Mouse (Mus musculus) kidney, adult 2 months (tissue): ENCODE measurements at regions not wholly inside any gene's neighbourhood (a gene's known extent, or its start where the extent isn't known, plus 50 kb on each side); places are given as distances from the start of the nearest gene placed in this dataset.
A peak's percentile ranks its signal among the peaks of the same experiment; 100 is the strongest.

Source experiments
- DNase-seq: peaks from one replicate; pipeline ENCODE4 v3.0.0; 2021
- H3K27ac ChIP-seq: fragments of 200-500 bp; 2 replicates; pipeline ENCODE4 v1.5.1; 2012; ENCODE audit warnings: low read depth, low read length, control low read depth, inconsistent platforms; ENCODE audit not compliant: insufficient read depth
- H3K27me3 ChIP-seq: fragments of 200-500 bp; replicated peaks from 2 replicates; pipeline ENCODE4 v1.6.1; 2012; ENCODE audit warnings: mild to moderate bottlenecking, moderate library complexity, low read length, inconsistent platforms; ENCODE audit not compliant: control insufficient read depth, insufficient read depth
- H3K36me3 ChIP-seq: fragments of 200-500 bp; 2 replicates; pipeline ENCODE4 v1.6.1; 2012; ENCODE audit warnings: mild to moderate bottlenecking, moderate library complexity, low read length, inconsistent platforms; ENCODE audit not compliant: control insufficient read depth, insufficient read depth
- H3K4me1 ChIP-seq: fragments of 200-500 bp; 2 replicates; pipeline ENCODE4 v1.6.1; 2011; ENCODE audit warnings: low read length; ENCODE audit not compliant: control insufficient read depth, insufficient read depth
- H3K4me3 ChIP-seq: fragments of 200-500 bp; 2 replicates; pipeline ENCODE4 v1.5.1; 2011; ENCODE audit warnings: mild to moderate bottlenecking, low read depth, low read length, control low read depth; ENCODE audit not compliant: insufficient read depth
- CTCF ChIP-seq: fragments of 200-500 bp; conservative IDR thresholded peaks from 2 replicates; pipeline ENCODE4 v1.5.1; 2011; ENCODE audit warnings: low read depth, mild to moderate bottlenecking, control low read depth, low read length, moderate library complexity, mixed read lengths; ENCODE audit not compliant: insufficient read depth, insufficient read length
- POLR2A ChIP-seq: fragments of 200-500 bp; IDR thresholded peaks from one replicate; pipeline ENCODE4 v1.6.1; 2011; ENCODE audit warnings: low read depth, low read length, control low read depth
- WGBS: fragments of 180-500 bp; shearing (Covaris S2); methylation state at CpG from one replicate; pipeline ENCODE4 v1.1.7; 2018; 5-methylcytosine and 5-hydroxymethylcytosine counted together

- Histone ChIP-seq H3K27ac (no peak overlapping the region), H3K36me3 (no peaks in the 10 kb centered on the region), H3K4me1 (no peaks in the 10 kb centered on the region), H3K4me3 (no peak overlapping the region), H3K27me3 (no peaks in the 10 kb centered on the region)
- WGBS, result 49% methylated on average over 5 of the region's 5 CpGs
- no peak for TF ChIP-seq CTCF
- no peak for TF ChIP-seq POLR2A
- DNase-seq, result no peak
These were observed 78.0 kb upstream of the Oxgr1 start for GRCm38 (mm10) chr14:120120261-120120660.

- TF ChIP-seq POLR2A (no peak), CTCF (no peak)
- H3K4me1 ChIP-seq, result no peaks in the 10 kb centered on the region
- H3K4me3 ChIP-seq, result no peak overlapping the region
- H3K36me3 ChIP-seq, result no peaks in the 10 kb centered on the region
- no peak overlapping the region for H3K27ac ChIP-seq
- WGBS, result 91% methylated on average over 5 of the region's 5 CpGs
- H3K27me3 ChIP-seq, result no peaks in the 10 kb centered on the region
- DNase-seq, result no peak
These were observed 83.1 kb upstream of the Oxgr1 start for GRCm38 (mm10) chr14:120125315-120125714.

GRCm38 (mm10) chr14:120127481-120127880, 85.2 kb upstream of the Oxgr1 start:
- H3K4me3 ChIP-seq, result no peak overlapping the region
- no peaks in the 10 kb centered on the region for H3K27me3 ChIP-seq
- no peaks in the 10 kb centered on the region for H3K36me3 ChIP-seq
- no peaks in the 10 kb centered on the region for H3K4me1 ChIP-seq
- no peak overlapping the region for H3K27ac ChIP-seq
- TF ChIP-seq CTCF (no peak), POLR2A (no peak)
- 73% methylated on average over 5 of the region's 5 CpGs for WGBS
- no peak for DNase-seq

- WGBS, result 92% methylated on average over 6 of the region's 6 CpGs
- DNase-seq, result no peak
- Histone ChIP-seq H3K36me3 (no peaks in the 10 kb centered on the region), H3K4me1 (no peaks in the 10 kb centered on the region), H3K27me3 (no peaks in the 10 kb centered on the region), H3K4me3 (no peak overlapping the region), H3K27ac (no peak overlapping the region)
- TF ChIP-seq POLR2A (no peak), CTCF (no peak)
These were observed 92.2 kb upstream of the Oxgr1 start for GRCm38 (mm10) chr14:120134346-120135008.

GRCm38 (mm10) chr14:120135198-120135597, 93.0 kb upstream of the Oxgr1 start:
- Histone ChIP-seq H3K4me1 (no peaks in the 10 kb centered on the region), H3K27ac (no peak overlapping the region), H3K4me3 (no peak overlapping the region), H3K27me3 (no peaks in the 10 kb centered on the region), H3K36me3 (no peaks in the 10 kb centered on the region)
- DNase-seq, result no peak
- 60% methylated on average over 5 of the region's 5 CpGs for WGBS
- TF ChIP-seq CTCF, result no peak

- H3K4me1 ChIP-seq, result no peaks in the 10 kb centered on the region
- no peaks in the 10 kb centered on the region for H3K36me3 ChIP-seq
- no peak overlapping the region for H3K27ac ChIP-seq
- TF ChIP-seq CTCF (no peak), POLR2A (no peak)
- H3K4me3 ChIP-seq, result no peak overlapping the region
- no peak for DNase-seq
- 93% methylated on average over 8 of the region's 8 CpGs for WGBS
- no peaks in the 10 kb centered on the region for H3K27me3 ChIP-seq
These were observed 94.5 kb upstream of the Oxgr1 start for GRCm38 (mm10) chr14:120136736-120137135.

GRCm38 (mm10) chr14:120137680-120138136, 95.5 kb upstream of the Oxgr1 start:
- 1% methylated on average over 21 of the region's 21 CpGs for WGBS
- Histone ChIP-seq H3K27ac (peak overlapping the region; percentile 66), H3K4me1 (no peaks in the 10 kb centered on the region)

More at GRCm38 (mm10) chr14:120137680-120138136, 95.5 kb upstream of the Oxgr1 start:
- H3K27me3 ChIP-seq, result no peaks in the 10 kb centered on the region
- H3K4me3 ChIP-seq, result peak overlapping the region; percentile 24; the same call in 1 of the 2 replicates
- DNase-seq, result peak; percentile 94
- no peaks in the 10 kb centered on the region for H3K36me3 ChIP-seq
- peak; percentile 88 for TF ChIP-seq CTCF
- TF ChIP-seq POLR2A, result no peak
